Mouse (Mus musculus) A20 (cell line): Measurements from ENCODE around the gene Palld.

ENCODE experiments used
- DNase-seq: peaks from one replicate; pipeline ENCODE4 v3.0.0-alpha.2; 2011; ENCODE audit warnings: low read depth, low spot score

Gene Palld

GRCm38 (mm10) chr8:61686340-61686739 is 216.2 kb downstream of the Palld start:
- peak; percentile 5 for DNase-seq

- no peak for DNase-seq
Measured at GRCm38 (mm10) chr8:61685280-61685679, 217.2 kb downstream of the Palld start.

GRCm38 (mm10) chr8:61684280-61684939 is 218.1 kb downstream of the Palld start:
- DNase-seq, result no peak

GRCm38 (mm10) chr8:61682902-61683301 is 219.6 kb downstream of the Palld start:
- DNase-seq, result no peak

GRCm38 (mm10) chr8:61681217-61681616 is 221.3 kb downstream of the Palld start:
- no peak for DNase-seq

- DNase-seq, result no peak
Measured at GRCm38 (mm10) chr8:61677227-61677626, 225.3 kb downstream of the Palld start.

- DNase-seq, result no peak
Measured at GRCm38 (mm10) chr8:61671151-61671550, 231.3 kb downstream of the Palld start.

GRCm38 (mm10) chr8:61670376-61670775 is 232.1 kb downstream of the Palld start:
- no peak for DNase-seq

GRCm38 (mm10) chr8:61666919-61667318 is 235.6 kb downstream of the Palld start:
- DNase-seq, result no peak

- no peak for DNase-seq
Measured at GRCm38 (mm10) chr8:61665021-61665420, 237.5 kb downstream of the Palld start.

GRCm38 (mm10) chr8:61664162-61664561 is 238.3 kb downstream of the Palld start:
- no peak for DNase-seq

GRCm38 (mm10) chr8:61662829-61663228 is 239.7 kb downstream of the Palld start:
- DNase-seq, result no peak

- DNase-seq, result no peak
Measured at GRCm38 (mm10) chr8:61661611-61662010, 240.9 kb downstream of the Palld start.

- no peak for DNase-seq
Measured at GRCm38 (mm10) chr8:61660961-61661360, 241.5 kb downstream of the Palld start.

- no peak for DNase-seq
Measured at GRCm38 (mm10) chr8:61651955-61652354, 250.5 kb downstream of the Palld start.

GRCm38 (mm10) chr8:61646195-61646835 is 256.2 kb downstream of the Palld start:
- no peak for DNase-seq

- DNase-seq, result no peak
Measured at GRCm38 (mm10) chr8:61645642-61646041, 256.8 kb downstream of the Palld start.

- DNase-seq, result peak; percentile 43
Measured at GRCm38 (mm10) chr8:61643215-61643614, 259.3 kb downstream of the Palld start.

- DNase-seq, result no peak
Measured at GRCm38 (mm10) chr8:61642358-61642847, 260.1 kb downstream of the Palld start.

- DNase-seq, result no peak
Measured at GRCm38 (mm10) chr8:61639596-61639995, 262.9 kb downstream of the Palld start.

GRCm38 (mm10) chr8:61639008-61639407 is 263.5 kb downstream of the Palld start:
- DNase-seq, result no peak

GRCm38 (mm10) chr8:61637736-61638135 is 264.8 kb downstream of the Palld start:
- no peak for DNase-seq

- DNase-seq, result no peak
Measured at GRCm38 (mm10) chr8:61634811-61635210, 267.7 kb downstream of the Palld start.
